Mouse (Mus musculus) B cell, adult (primary cell): ENCODE measurements around the gene Cnot2. TPM values are rescaled to one million over a fixed set of nuclear protein-coding genes. Genes with fewer than 3 reads are reported as not detected.

ENCODE experiments used
- total RNA-seq: library from RNA; stranded (reverse); gene quantifications from 4 replicates; pipeline ENCODE4 v1.2.4, GENCODE M21; 2023; ENCODE audit not compliant: inconsistent age

Cnot2 gene
- 132 to 154 TPM (median 152 TPM) in 4 replicates for total RNA-seq

DNA sequence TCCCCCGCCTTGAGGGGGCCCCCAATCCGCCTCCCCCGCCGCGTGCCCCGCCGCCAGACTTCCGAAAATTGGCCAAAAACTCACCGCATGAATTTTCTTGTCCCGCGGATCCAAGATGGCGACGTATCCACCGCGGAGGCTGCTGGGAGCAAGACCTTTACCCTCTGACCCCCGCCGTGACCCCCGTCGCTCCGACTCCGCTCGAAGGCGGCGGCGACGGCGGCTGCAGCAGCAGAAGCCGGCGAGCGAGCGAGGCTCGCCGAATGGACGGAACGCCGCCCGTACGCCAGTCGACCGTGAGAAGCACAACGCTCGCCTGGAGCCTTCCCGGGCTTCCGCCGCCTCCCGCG is at the start of gene Cnot2:
Cnot2 (minus strand) TSS at position 143 of the 350 bp plus-strand sequence.

DNA sequence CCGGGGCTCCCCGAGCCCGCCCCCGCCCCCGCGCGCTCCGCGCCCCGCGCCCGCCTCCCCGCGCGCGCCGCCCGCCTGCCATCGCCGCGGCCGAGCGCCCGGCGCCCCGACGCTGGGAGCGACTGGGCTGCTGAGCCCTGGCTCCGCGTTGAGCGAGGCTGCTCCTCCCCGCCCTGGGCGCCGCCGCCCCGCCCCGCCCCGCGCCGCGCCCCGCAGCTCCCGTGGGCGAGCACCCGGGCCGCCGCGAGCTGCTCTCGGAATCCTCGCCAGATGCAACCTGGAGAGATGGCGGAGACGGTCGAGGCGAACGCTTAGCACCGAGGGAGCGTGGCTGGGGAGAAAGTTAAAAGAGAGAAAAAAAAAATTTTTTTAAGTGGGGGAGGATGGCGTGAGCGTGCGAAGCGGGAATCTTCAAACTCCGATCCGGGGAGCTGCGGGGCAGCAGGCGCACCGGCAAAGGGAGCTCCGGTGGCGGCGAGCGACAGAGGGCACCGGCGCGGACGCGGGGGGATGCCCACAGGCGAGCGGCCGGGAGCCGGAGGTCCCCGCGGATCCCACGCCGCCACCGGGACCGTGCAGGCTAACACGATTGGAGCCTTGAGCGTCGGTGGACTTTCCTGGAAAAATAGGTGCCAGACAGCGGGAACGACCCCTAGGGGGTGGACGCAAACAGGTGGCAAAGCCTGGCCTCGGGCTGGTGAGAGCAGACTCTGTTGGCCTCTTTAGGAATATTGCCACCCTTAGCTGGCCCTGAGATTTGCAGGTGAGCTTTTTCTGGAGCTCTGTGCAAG is 107.4 kb downstream of the Cnot2 start, which contains the start of gene Kcnmb4:
Kcnmb4 (minus strand) TSS at position 120 of the 791 bp plus-strand sequence.

Other genes starting within 250 kb of the Cnot2 start
- gene Kcnmb4, start 107.6 kb downstream of the Cnot2 start, total RNA-seq = 0.42 to 3.3 TPM (median 0.77 TPM) in 4 replicates